Mouse (Mus musculus): ENCODE results near the gene Ppp6r3. TPM values are rescaled to one million over a fixed set of nuclear protein-coding genes. Genes with fewer than 3 reads are reported as not detected.

The Ppp6r3 gene
- polyA plus RNA-seq, 2 experiments from 2014 or later = 73.5 to 93.5 TPM

GRCm38 (mm10) chr19:3431066-3431465 lies 144.5 kb downstream of the Ppp6r3 start:
- ATAC-seq = no peak

GRCm38 (mm10) chr19:3429156-3429816 lies 146.3 kb downstream of the Ppp6r3 start:
- ATAC-seq = no peak

- no peak for ATAC-seq
Observed at GRCm38 (mm10) chr19:3428057-3428830, 147.3 kb downstream of the Ppp6r3 start.

- ATAC-seq = no peak
Observed at GRCm38 (mm10) chr19:3424214-3424613, 151.3 kb downstream of the Ppp6r3 start.

GRCm38 (mm10) chr19:3422981-3423380 lies 152.6 kb downstream of the Ppp6r3 start:
- no peak for ATAC-seq

- no peak for ATAC-seq
Observed at GRCm38 (mm10) chr19:3422488-3422887, 153.1 kb downstream of the Ppp6r3 start.

GRCm38 (mm10) chr19:3419251-3419650 lies 156.3 kb downstream of the Ppp6r3 start:
- no peak for ATAC-seq

- ATAC-seq = no peak
Observed at GRCm38 (mm10) chr19:3414268-3414733, 161.2 kb downstream of the Ppp6r3 start, which contains the start of gene Gal. Gene Gal, minus strand, starts transcription at chr19:3414544.

GRCm38 (mm10) chr19:3405531-3406281 lies 169.8 kb downstream of the Ppp6r3 start:
- no peak for ATAC-seq

Other genes starting within 250 kb of the Ppp6r3 start
- not detected for gene Tesmin, start 186.9 kb downstream of the Ppp6r3 start, polyA plus RNA-seq (2017; shearing (Covaris generic))
- 1 to 10 TPM in 1 of 2 experiments, not detected in 1; 9.1 TPM for gene Gal, start 161.2 kb downstream of the Ppp6r3 start, polyA plus RNA-seq (2017; shearing (Covaris generic))
- under 1 TPM in 1 of 2 experiments, not detected in 1; 0.08 TPM for gene Lrp5, start 110.8 kb upstream of the Ppp6r3 start, polyA plus RNA-seq (2017; shearing (Covaris generic))
- 1 to 10 TPM; 6.7 to 8.0 TPM for gene 1810055G02Rik, start 132.5 kb upstream of the Ppp6r3 start, polyA plus RNA-seq (2017; shearing (Covaris generic))
- 10 to 100 TPM; 33.1 to 38.4 TPM for gene Kmt5b, start 191.7 kb upstream of the Ppp6r3 start, polyA plus RNA-seq (2017; shearing (Covaris generic))